Mouse (Mus musculus): ENCODE measurements at regions not wholly inside any gene's neighbourhood (a gene's known extent, or its start where the extent isn't known, plus 50 kb on each side); places are given as distances from the start of the nearest gene placed in this dataset.
"Not testable (repeated sequence)": the region's sequence is repeated elsewhere in the genome, so short reads cannot be mapped to it uniquely, and the experiment has no call there.

GRCm38 (mm10) chr1:181262496-181262895 is 50.7 kb upstream of the Wdr26 start:
- no peak for DNase-seq (ENCODE audit: low read depth, low spot score)

GRCm38 (mm10) chr1:181263216-181263615 is 51.4 kb upstream of the Wdr26 start:
- DNase-seq (ENCODE audit: low read depth, low spot score) = no peak

- not testable (repeated sequence) for DNase-seq (ENCODE audit: low read depth, low spot score)
Measured at GRCm38 (mm10) chr1:181270469-181270868, 58.7 kb upstream of the Wdr26 start.

- DNase-seq (ENCODE audit: low read depth, low spot score) = no peak
Measured at GRCm38 (mm10) chr1:181271164-181271563, 59.4 kb upstream of the Wdr26 start.

GRCm38 (mm10) chr1:181271821-181272220 is 60.0 kb upstream of the Wdr26 start:
- no peak for DNase-seq (ENCODE audit: low read depth, low spot score)

- DNase-seq (ENCODE audit: low read depth, low spot score) = peak; percentile 69
Measured at GRCm38 (mm10) chr1:181272622-181273296, 61.0 kb upstream of the Wdr26 start.

GRCm38 (mm10) chr1:181273540-181274204 is 61.9 kb upstream of the Wdr26 start:
- no peak for DNase-seq (ENCODE audit: low read depth, low spot score)

- DNase-seq (ENCODE audit: low read depth, low spot score) = no peak
Measured at GRCm38 (mm10) chr1:181280826-181281225, 69.0 kb upstream of the Wdr26 start.

- DNase-seq (ENCODE audit: low read depth, low spot score) = not testable (repeated sequence)
Measured at GRCm38 (mm10) chr1:181282986-181283385, 69.4 kb upstream of the Cnih3 start.

- DNase-seq (ENCODE audit: low read depth, low spot score) = not testable (repeated sequence)
Measured at GRCm38 (mm10) chr1:181283539-181283938, 68.9 kb upstream of the Cnih3 start.

GRCm38 (mm10) chr1:181284301-181285197 is 67.9 kb upstream of the Cnih3 start:
- peak; percentile 39 for DNase-seq (ENCODE audit: low read depth, low spot score)

- no peak for DNase-seq (ENCODE audit: low read depth, low spot score)
Measured at GRCm38 (mm10) chr1:181285600-181285999, 66.8 kb upstream of the Cnih3 start.

- no peak for DNase-seq (ENCODE audit: low read depth, low spot score)
Measured at GRCm38 (mm10) chr1:181286146-181286545, 66.3 kb upstream of the Cnih3 start.

- DNase-seq (ENCODE audit: low read depth, low spot score) = no peak
Measured at GRCm38 (mm10) chr1:181287166-181287565, 65.3 kb upstream of the Cnih3 start.

GRCm38 (mm10) chr1:181289385-181290035 is 62.9 kb upstream of the Cnih3 start:
- DNase-seq (ENCODE audit: low read depth, low spot score) = no peak

GRCm38 (mm10) chr1:181291202-181291601 is 61.2 kb upstream of the Cnih3 start:
- no peak for DNase-seq (ENCODE audit: low read depth, low spot score)

GRCm38 (mm10) chr1:181291966-181292365 is 60.5 kb upstream of the Cnih3 start:
- no peak for DNase-seq (ENCODE audit: low read depth, low spot score)

- no peak for DNase-seq (ENCODE audit: low read depth, low spot score)
Measured at GRCm38 (mm10) chr1:181293079-181293865, 59.2 kb upstream of the Cnih3 start.

- no peak for DNase-seq (ENCODE audit: low read depth, low spot score)
Measured at GRCm38 (mm10) chr1:181295651-181296050, 56.8 kb upstream of the Cnih3 start.

GRCm38 (mm10) chr1:181298063-181298462 is 54.4 kb upstream of the Cnih3 start:
- no peak for DNase-seq (ENCODE audit: low read depth, low spot score)
